Mouse (Mus musculus): ENCODE measurements at regions not wholly inside any gene's neighbourhood (a gene's known extent, or its start where the extent isn't known, plus 50 kb on each side); places are given as distances from the start of the nearest gene placed in this dataset.

- no peak for TF ChIP-seq CTCF (IDR thresholded peaks at IDR 0.05; ENCODE audit: low read depth)
- TF ChIP-seq EP300 (IDR thresholded peaks at IDR 0.05; ENCODE audit: low read depth), result no peak
Observed at GRCm38 (mm10) chr13:72735916-72736315, 107.3 kb downstream of the Irx2 start.
